Mouse (Mus musculus): ENCODE results near the gene Cyp2d10. TPM values are rescaled to one million over a fixed set of nuclear protein-coding genes. Genes with fewer than 3 reads are reported as not detected.
A peak's percentile ranks its signal among the peaks of the same experiment; 100 is the strongest.
"Not testable (repeated sequence)": the region's sequence is repeated elsewhere in the genome, so short reads cannot be mapped to it uniquely, and the experiment has no call there.

Gene Cyp2d10
- total RNA-seq (2017), result not detected in 2 replicates

GRCm38 (mm10) chr15:82406981-82407380, at the start of gene Cyp2d10:
TSS of gene Cyp2d10 (minus strand) at chr15:82407195.
- ATAC-seq (ENCODE audit: extremely low read depth, insufficient number of reproducible peaks, low FRiP score, poor library complexity, severe bottlenecking), result no peak

DNA sequence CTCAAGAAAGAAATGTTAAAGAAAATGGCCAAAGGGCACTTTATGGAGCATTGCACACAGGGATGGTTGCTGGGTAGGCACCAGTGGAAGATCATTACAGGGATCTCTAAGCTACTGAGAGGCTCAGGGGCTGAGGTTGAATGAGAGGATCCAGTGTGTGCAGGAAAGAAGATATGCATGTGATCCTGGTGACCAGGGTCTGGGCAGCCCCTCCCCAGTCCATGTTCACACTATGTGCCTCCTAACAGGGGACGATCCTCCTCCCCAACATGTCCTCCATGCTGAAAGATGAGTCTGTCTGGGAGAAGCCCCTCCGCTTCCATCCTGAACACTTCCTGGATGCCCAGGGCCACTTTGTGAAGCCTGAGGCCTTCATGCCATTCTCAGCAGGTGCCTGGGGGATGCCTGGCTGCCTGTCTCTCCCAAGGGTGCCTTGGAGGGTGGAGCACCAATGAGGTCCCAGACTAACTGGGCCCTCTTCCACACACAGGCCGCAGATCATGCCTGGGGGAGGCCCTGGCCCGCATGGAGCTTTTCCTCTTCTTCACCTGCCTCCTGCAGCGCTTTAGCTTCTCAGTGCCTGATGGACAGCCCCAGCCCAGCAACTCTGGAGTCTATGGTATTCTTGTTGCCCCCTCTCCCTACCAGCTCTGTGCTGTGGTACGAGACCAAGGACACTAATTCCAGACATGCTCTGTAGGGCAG, 49.2 kb upstream of the Cyp2d10 start:
- ATAC-seq (ENCODE audit: extremely low read depth, insufficient number of reproducible peaks, low FRiP score, poor library complexity, severe bottlenecking), result not testable (repeated sequence)

DNA sequence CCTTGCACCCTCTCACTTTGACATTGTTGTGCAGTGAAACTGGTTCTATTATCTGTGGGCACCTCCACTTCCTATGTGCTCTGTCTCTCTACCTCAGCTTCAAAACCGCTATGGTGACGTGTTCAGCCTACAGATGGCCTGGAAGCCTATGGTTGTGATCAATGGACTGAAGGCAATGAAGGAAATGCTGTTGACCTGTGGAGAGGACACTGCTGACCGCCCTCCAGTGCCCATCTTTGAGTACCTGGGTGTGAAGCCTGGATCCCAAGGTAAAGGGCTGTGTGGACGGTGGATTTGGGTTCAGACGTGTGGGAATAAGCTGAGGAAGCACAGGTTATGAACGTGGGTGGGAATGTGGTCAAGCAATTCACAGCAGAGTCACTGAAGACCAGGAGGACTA, 46.5 kb upstream of the Cyp2d10 start:
- not testable (repeated sequence) for ATAC-seq (ENCODE audit: extremely low read depth, insufficient number of reproducible peaks, low FRiP score, poor library complexity, severe bottlenecking)

- not testable (repeated sequence) for ATAC-seq (ENCODE audit: extremely low read depth, insufficient number of reproducible peaks, low FRiP score, poor library complexity, severe bottlenecking)
Measured at GRCm38 (mm10) chr15:82452133-82452532, 45.1 kb upstream of the Cyp2d10 start.

- ATAC-seq (ENCODE audit: extremely low read depth, insufficient number of reproducible peaks, low FRiP score, poor library complexity, severe bottlenecking), result not testable (repeated sequence)
Measured at GRCm38 (mm10) chr15:82450045-82450444, 43.0 kb upstream of the Cyp2d10 start.

GRCm38 (mm10) chr15:82445196-82445595, 38.2 kb upstream of the Cyp2d10 start:
- no peak for ATAC-seq (ENCODE audit: extremely low read depth, insufficient number of reproducible peaks, low FRiP score, poor library complexity, severe bottlenecking)

DNA sequence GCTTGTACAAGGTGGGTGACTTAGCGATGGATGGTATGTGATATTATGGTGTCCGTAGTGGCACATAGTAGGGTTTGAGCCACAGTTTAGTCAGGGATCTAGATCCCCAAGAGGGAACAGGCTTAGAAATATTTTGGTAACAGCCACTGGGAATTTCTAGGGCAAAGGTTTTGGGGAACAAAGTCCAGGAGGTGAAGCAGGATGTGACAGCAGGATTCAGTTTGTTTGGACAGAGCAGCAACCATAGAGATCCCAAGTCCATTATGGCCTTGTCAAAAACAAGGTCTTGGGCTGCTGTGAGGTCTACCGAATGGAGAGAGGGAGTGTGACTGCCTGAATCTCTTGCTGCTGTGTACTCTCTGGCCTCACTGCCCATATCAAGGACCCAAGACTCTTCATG, 36.7 kb upstream of the Cyp2d10 start:
- ATAC-seq (ENCODE audit: extremely low read depth, insufficient number of reproducible peaks, low FRiP score, poor library complexity, severe bottlenecking), result no peak

DNA sequence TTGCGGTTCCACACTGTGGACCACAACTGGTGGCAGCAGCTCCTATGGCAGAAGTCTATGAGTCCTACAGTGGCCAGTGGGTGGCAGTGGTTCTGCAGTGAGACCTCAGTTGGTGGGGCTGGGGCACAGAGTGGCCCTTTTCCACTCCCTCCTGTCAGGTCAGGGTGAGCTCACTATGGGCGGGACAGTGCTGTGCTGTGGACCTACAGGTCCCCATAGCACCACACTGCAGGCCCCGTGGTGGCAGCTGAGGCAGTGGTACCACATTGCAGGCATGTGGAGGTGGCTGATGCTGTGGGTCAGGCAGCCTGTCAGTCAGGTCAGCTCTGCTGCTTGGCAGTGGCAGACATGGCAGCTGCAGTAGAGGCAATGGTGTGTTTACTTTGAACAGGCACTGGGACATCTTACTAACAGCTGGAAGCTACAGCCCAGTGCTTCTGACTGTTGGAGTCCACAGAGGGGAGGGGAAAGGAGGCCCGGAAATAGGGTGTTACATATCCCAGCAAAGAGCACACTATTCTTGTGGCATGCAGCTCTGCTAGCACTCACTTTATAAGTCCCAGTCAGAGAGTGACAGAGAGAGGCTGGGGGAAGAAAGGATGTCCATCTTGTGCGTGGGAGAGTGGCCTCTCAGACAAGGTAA, 31.1 kb upstream of the Cyp2d10 start:
- ATAC-seq (ENCODE audit: extremely low read depth, insufficient number of reproducible peaks, low FRiP score, poor library complexity, severe bottlenecking), result no peak

DNA sequence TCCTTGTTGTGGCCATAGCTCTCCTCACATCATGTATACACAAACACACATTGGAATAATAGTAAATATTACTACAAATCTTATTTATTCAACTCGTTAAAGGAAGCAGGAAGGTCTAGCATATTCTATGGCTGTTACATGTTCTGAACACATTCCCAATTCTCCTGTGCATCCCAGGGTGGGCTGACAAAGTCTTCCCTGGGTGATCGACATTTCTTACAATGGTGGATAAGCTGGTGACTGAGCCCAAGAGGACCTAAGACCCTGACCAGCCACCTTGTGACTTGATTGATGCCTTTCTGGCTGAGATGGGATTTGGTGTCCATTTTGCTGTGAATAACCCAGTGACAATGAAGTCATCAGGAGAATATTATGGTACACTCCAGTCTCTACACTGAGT, 28.6 kb upstream of the Cyp2d10 start:
- ATAC-seq (ENCODE audit: extremely low read depth, insufficient number of reproducible peaks, low FRiP score, poor library complexity, severe bottlenecking), result no peak

GRCm38 (mm10) chr15:82435011-82435410, 28.0 kb upstream of the Cyp2d10 start:
- ATAC-seq (ENCODE audit: extremely low read depth, insufficient number of reproducible peaks, low FRiP score, poor library complexity, severe bottlenecking), result no peak

DNA sequence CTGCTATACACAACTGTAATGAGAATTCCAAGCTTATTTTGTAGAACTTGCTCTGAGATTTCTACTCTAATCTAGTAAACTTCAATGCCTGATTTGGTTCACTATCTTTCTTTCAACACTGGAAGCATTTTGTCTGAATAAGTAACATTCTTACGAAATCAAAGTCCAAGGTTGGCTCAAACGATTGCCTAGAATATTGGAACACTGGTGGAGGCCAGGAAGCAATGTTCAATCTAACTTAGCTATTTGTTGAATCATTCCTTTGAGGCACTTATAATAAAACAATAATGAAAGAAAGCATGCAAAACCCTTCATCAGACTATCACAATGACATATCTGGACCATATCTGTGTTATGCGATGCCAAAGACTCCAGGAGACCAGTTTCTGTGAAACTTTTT, 27.5 kb upstream of the Cyp2d10 start:
- no peak for ATAC-seq (ENCODE audit: extremely low read depth, insufficient number of reproducible peaks, low FRiP score, poor library complexity, severe bottlenecking)

GRCm38 (mm10) chr15:82433621-82434020, 26.6 kb upstream of the Cyp2d10 start:
- ATAC-seq (ENCODE audit: extremely low read depth, insufficient number of reproducible peaks, low FRiP score, poor library complexity, severe bottlenecking), result no peak

- ATAC-seq (ENCODE audit: extremely low read depth, insufficient number of reproducible peaks, low FRiP score, poor library complexity, severe bottlenecking), result no peak
Measured at GRCm38 (mm10) chr15:82433137-82433536, 26.1 kb upstream of the Cyp2d10 start, which contains the start of gene Cyp2d9. TSS of gene Cyp2d9 (plus strand) at chr15:82433437.

- no peak for ATAC-seq (ENCODE audit: extremely low read depth, insufficient number of reproducible peaks, low FRiP score, poor library complexity, severe bottlenecking)
Measured at GRCm38 (mm10) chr15:82423471-82423870, 16.5 kb upstream of the Cyp2d10 start.

GRCm38 (mm10) chr15:82422935-82423334, 15.9 kb upstream of the Cyp2d10 start:
- no peak for ATAC-seq (ENCODE audit: extremely low read depth, insufficient number of reproducible peaks, low FRiP score, poor library complexity, severe bottlenecking)

GRCm38 (mm10) chr15:82418616-82419015, 11.6 kb upstream of the Cyp2d10 start:
- ATAC-seq (ENCODE audit: extremely low read depth, insufficient number of reproducible peaks, low FRiP score, poor library complexity, severe bottlenecking), result no peak

DNA sequence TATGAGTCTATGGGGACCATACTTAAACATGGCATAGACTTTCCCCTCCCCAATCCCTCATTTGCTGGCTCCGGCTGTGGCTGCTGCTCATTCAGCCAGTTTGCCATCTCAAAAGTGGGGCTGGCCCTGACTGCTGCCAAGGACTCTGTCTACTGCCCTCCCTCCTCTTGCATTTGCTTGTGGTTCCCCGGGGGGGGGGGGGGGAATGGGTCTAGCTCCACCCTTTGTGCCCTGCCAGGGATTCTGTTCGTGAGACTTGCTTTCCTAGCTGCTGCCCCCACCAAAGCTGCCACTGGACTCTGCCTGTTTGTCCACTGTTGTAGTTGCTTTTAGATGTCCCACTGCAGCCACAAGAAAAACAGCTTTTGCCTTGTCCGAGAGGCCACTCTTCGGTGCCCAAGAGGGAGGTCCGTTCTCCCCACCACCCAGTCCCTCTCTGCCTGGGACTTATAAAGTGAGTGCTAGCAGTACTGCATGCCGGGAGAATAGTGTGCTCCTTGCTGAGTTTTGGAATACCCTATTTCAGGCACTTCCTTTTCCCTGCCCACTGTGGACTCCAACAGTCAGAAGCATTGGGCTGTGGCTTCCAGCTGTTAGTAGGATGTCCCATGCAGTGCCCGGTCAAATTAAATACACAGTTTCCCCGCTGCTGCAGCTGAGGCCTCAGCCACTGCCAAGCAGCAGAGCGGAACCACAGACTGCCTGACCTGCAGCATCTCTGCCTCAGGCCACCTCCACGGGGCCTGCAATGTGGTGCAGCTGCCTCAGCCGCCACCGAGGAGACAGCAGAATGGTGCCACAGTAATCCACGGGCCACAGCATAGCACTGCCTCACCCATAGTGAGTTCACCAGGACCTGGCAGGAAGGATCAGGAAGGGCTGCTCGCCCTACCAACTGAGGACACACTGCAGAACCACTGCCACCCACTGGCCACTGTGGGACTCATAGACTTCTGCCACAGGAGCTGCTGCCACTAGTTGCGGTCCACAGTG, 10.1 kb upstream of the Cyp2d10 start:
- peak; percentile 80 for ATAC-seq (ENCODE audit: extremely low read depth, insufficient number of reproducible peaks, low FRiP score, poor library complexity, severe bottlenecking)

- no peak for ATAC-seq (ENCODE audit: extremely low read depth, insufficient number of reproducible peaks, low FRiP score, poor library complexity, severe bottlenecking)
Measured at GRCm38 (mm10) chr15:82407536-82407935, 541 bp upstream of the Cyp2d10 start.

- no peak for ATAC-seq (ENCODE audit: extremely low read depth, insufficient number of reproducible peaks, low FRiP score, poor library complexity, severe bottlenecking)
Measured at GRCm38 (mm10) chr15:82404163-82404562, 2.8 kb downstream of the Cyp2d10 start.
